Mouse (Mus musculus) C2C12 (cell line): ENCODE results near the gene Cpne6.

ENCODE experiments used
- CEBPB ChIP-seq: IDR thresholded peaks from one replicate; pipeline ENCODE4 v1.6.1; 2011; ENCODE audit warnings: low read depth, mild to moderate bottlenecking, control low read depth, moderate library complexity
- CTCF ChIP-seq: IDR thresholded peaks from one replicate; pipeline ENCODE4 v1.5.1; 2011; ENCODE audit not compliant: control insufficient read depth, insufficient read depth, insufficient read length
- FOSL1 ChIP-seq: IDR thresholded peaks from one replicate; pipeline ENCODE4 v1.8.0; 2011; ENCODE audit warnings: mild to moderate bottlenecking, low read length; ENCODE audit not compliant: poor library complexity, insufficient read depth, severe bottlenecking
- MAX ChIP-seq: IDR thresholded peaks from one replicate; pipeline ENCODE4 v1.6.1; 2011; ENCODE audit warnings: mild to moderate bottlenecking, control low read depth

DNA sequence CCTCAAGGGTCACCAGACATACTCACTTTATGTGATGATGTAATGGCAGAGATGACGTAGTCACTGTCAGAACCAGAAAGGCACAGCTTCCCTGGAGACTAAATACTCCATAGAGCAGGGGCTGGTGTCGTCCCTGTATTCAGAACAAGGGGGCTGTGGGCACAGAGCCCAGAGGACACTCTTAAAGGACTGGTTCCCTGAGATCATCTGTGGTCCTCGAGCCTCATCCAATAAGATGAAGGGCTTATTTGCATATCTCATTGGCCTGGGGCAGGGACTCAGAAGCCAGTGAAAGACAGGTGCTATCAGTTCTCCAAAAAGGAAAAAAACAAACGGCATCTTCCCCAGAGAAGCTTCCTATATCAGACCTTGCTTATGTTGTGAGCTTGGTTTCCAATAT is 13.8 kb downstream of the Cpne6 start:
- TF ChIP-seq CTCF (no peak), CEBPB (no peak), MAX (no peak), FOSL1 (no peak)
